Mouse (Mus musculus) hindbrain, postnatal 0 days (tissue): ENCODE results near the gene Eed. TPM values are rescaled to one million over a fixed set of nuclear protein-coding genes. Genes with fewer than 3 reads are reported as not detected.

Experiments used
- ATAC-seq: fragments of 200-750 bp; cut with Nextera tagmentation; 2 replicates; pipeline ENCODE4 v1.8.0; 2017; ENCODE audit warnings: mild to moderate bottlenecking, moderate TSS enrichment, moderate library complexity
- DNase-seq: peaks from one replicate; pipeline ENCODE4 v3.0.0-alpha.2; 2015; ENCODE audit warnings: low spot score
- H3K27ac ChIP-seq: fragments of 300-500 bp; sonication (generic); 2 replicates; pipeline ENCODE4 v1.5.1; 2014; ENCODE audit warnings: mild to moderate bottlenecking
- H3K27me3 ChIP-seq: fragments of 300-500 bp; sonication (generic); 2 replicates; pipeline ENCODE4 v1.6.1; 2014; ENCODE audit warnings: low read length, mixed read lengths; ENCODE audit not compliant: insufficient read depth
- H3K36me3 ChIP-seq: fragments of 300-500 bp; sonication (generic); 2 replicates; pipeline ENCODE4 v1.6.1; 2014; ENCODE audit warnings: low read length, mixed read lengths; ENCODE audit not compliant: insufficient read depth
- H3K4me1 ChIP-seq: fragments of 300-500 bp; sonication (generic); 2 replicates; pipeline ENCODE4 v1.6.1; 2014; ENCODE audit warnings: antibody characterized with exemption, low read length, mixed read lengths; ENCODE audit not compliant: insufficient read depth
- H3K4me2 ChIP-seq: fragments of 300-500 bp; sonication (generic); 2 replicates; pipeline ENCODE4 v1.6.1; 2014; ENCODE audit warnings: low read depth, mild to moderate bottlenecking, low read length, moderate library complexity, mixed read lengths
- H3K4me3 ChIP-seq: fragments of 300-500 bp; sonication (generic); 2 replicates; pipeline ENCODE4 v1.5.1; 2014; ENCODE audit warnings: low read length
- H3K9ac ChIP-seq: fragments of 300-500 bp; sonication (generic); replicated peaks from 2 replicates; pipeline ENCODE4 v1.6.1; 2014; ENCODE audit warnings: mild to moderate bottlenecking, low read length, moderate library complexity, mixed read lengths
- H3K9me3 ChIP-seq: fragments of 300-500 bp; sonication (generic); 2 replicates; pipeline ENCODE4 v1.6.1; 2016; ENCODE audit warnings: low read length, mixed read lengths
- CTCF ChIP-seq: IDR thresholded peaks from 2 replicates; pipeline ENCODE4 v1.5.1; 2016; ENCODE audit warnings: antibody characterized with exemption, control low read depth, low read depth
- WGBS: fragments of 180-500 bp; shearing (Covaris S2); extraction: QIAGEN DNeasy Blood & Tissue Kit; methylation state at CpG from one replicate; pipeline ENCODE4 v1.1.7; 2014; 5-methylcytosine and 5-hydroxymethylcytosine counted together
- polyA plus RNA-seq: library from polyadenylated mRNA; unstranded; fragments of >200 nt; fragmentation: Nextera tagmentation; extraction: Ambion mirVana; gene quantifications from 2 replicates; pipeline ENCODE4 v1.2.1, GENCODE M21; 2015
- total RNA-seq: library from RNA; depleted of rRNA; stranded (reverse); fragments of >200 nt; gene quantifications from 2 replicates; pipeline ENCODE4 v1.2.3, GENCODE M21; 2014

Eed gene
- total and polyA plus RNA-seq, 2 experiments from 2014 or later: 9.5 to 20.6 TPM

DNA sequence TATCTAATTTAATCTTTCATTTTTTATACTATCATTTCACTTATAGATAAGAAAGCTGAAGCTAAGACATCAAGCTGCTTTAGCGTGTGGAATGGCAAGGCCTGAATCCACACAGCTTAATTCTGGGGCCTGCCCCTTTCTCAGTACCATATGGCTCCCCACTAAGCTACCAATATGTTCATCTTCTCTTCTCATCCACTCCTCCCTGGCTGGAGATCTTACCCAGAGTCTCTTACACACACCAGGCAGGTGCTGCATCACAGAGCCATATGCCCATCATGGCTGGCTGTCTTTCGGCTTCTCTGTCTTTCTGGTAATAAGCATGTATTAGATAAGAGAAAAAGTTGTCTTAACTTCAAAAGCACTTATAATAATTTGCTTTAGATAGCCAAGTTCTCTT lies 2.7 kb upstream of the Eed start:
- Histone ChIP-seq H3K27ac (no peak overlapping the region), H3K4me2 (no peak overlapping the region), H3K27me3 (no peaks in the 10 kb centered on the region), H3K4me1 (peaks cover 7% of the 10 kb centered on the region; the same call in 1 of the 2 replicates), H3K36me3 (no peaks in the 10 kb centered on the region), H3K9me3 (no peaks in the 10 kb centered on the region), H3K9ac (no peak overlapping the region), H3K4me3 (no peak overlapping the region)
- DNase-seq (no peak), ATAC-seq (no peak)
- TF ChIP-seq CTCF: no peak
- 78% methylated on average over 2 of the region's 2 CpGs for WGBS

GRCm38 (mm10) chr7:89981557-89981956 lies 774 bp upstream of the Eed start:
- Histone ChIP-seq H3K27me3 (no peaks in the 10 kb centered on the region), H3K4me3 (peak overlapping the region; percentile 68), H3K27ac (peak overlapping the region; percentile 97), H3K4me1 (peaks cover 9% of the 10 kb centered on the region; the same call in 1 of the 2 replicates), H3K9ac (peak overlapping the region; percentile 85), H3K9me3 (no peaks in the 10 kb centered on the region), H3K4me2 (peak overlapping the region; percentile 87), H3K36me3 (no peaks in the 10 kb centered on the region)
- ATAC-seq (peak; percentile 6), DNase-seq (no peak)
- whole genome bisulfite sequencing: 8% methylated on average over 10 of the region's 10 CpGs
- no peak for TF ChIP-seq CTCF

DNA sequence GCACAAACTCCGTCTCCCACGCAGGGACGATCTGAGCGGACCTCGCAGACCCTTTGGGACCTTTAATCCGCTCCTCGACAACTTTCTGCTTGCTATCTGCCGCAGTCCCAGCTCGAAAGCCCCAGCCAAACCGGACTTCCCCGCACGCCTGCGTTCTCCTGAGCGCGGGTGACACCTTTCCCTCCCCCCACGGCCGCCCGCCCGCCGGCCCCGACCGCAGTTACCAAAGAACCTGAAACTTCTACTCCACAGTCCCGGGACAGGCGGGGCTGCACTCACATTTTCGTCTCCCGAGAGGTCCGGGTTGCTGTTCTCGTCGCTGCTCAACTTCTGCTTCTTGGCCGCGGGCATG lies 674 bp downstream of the Eed start:
- Histone ChIP-seq H3K9me3 (no peaks in the 10 kb centered on the region), H3K4me2 (peak overlapping the region; percentile 87), H3K4me1 (peaks cover 9% of the 10 kb centered on the region; the same call in 1 of the 2 replicates), H3K36me3 (0 out of 2 replicates have a peak, but pooled peaks cover 10% of the 10 kb centered on the region), H3K4me3 (peak overlapping the region; percentile 68), H3K9ac (peak overlapping the region; percentile 85), H3K27me3 (no peaks in the 10 kb centered on the region), H3K27ac (peak overlapping the region; percentile 97)
- DNase-seq (no peak), ATAC-seq (no peak)
- WGBS: under 1% methylated on average over 31 of the region's 31 CpGs
- TF ChIP-seq CTCF: no peak

- TF ChIP-seq CTCF: no peak
- DNase-seq: no peak
- H3K4me3 ChIP-seq: peak overlapping the region; percentile 68
- H3K36me3 ChIP-seq: 0 out of 2 replicates have a peak, but pooled peaks cover 10% of the 10 kb centered on the region
- H3K4me2 ChIP-seq: peak overlapping the region; percentile 87
- H3K9me3 ChIP-seq: no peaks in the 10 kb centered on the region
- peaks cover 9% of the 10 kb centered on the region; the same call in 1 of the 2 replicates for H3K4me1 ChIP-seq
- ATAC-seq: no peak
- H3K9ac ChIP-seq: peak overlapping the region; percentile 85
- no peaks in the 10 kb centered on the region for H3K27me3 ChIP-seq
- WGBS: 2% methylated on average over 23 of the region's 23 CpGs
- H3K27ac ChIP-seq: peak overlapping the region; percentile 97
Measured at GRCm38 (mm10) chr7:89979432-89980130, 1.2 kb downstream of the Eed start.

- peaks cover 9% of the 10 kb centered on the region; the same call in 1 of the 2 replicates for H3K4me1 ChIP-seq
- DNase-seq (no peak), ATAC-seq (no peak)
- no peak overlapping the region for H3K4me3 ChIP-seq
- no peak overlapping the region for H3K9ac ChIP-seq
- H3K27me3 ChIP-seq: no peaks in the 10 kb centered on the region
- 96% methylated on average over 7 of the region's 7 CpGs for WGBS
- 0 out of 2 replicates have a peak, but pooled peaks cover 10% of the 10 kb centered on the region for H3K36me3 ChIP-seq
- no peaks in the 10 kb centered on the region for H3K9me3 ChIP-seq
- TF ChIP-seq CTCF: no peak
- H3K4me2 ChIP-seq: no peak overlapping the region
- no peak overlapping the region for H3K27ac ChIP-seq
Measured at GRCm38 (mm10) chr7:89976796-89977195, 4.0 kb downstream of the Eed start.

DNA sequence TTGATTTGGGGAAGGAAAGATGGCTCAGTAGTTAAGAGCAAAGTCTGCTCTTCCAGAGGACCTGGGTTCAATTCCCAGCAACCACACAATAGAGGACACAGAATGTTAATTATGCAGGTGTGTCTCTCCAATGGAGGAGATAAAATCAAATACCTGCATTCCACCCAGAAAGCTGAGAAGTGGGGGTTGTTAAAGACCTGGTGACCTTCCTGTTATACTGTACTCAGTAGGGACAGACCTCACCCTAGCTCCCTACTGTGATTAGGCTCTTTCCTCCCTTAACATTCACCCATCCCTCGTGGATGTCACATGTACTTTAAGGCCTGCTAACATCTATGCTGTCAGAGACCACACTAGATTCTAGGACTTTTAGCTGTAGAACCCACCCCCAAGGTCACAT lies 5.2 kb downstream of the Eed start:
- 0 out of 2 replicates have a peak, but pooled peaks cover 10% of the 10 kb centered on the region for H3K36me3 ChIP-seq
- no peak overlapping the region for H3K4me3 ChIP-seq
- H3K9ac ChIP-seq: no peak overlapping the region
- no peak for ATAC-seq
- TF ChIP-seq CTCF: no peak
- DNase-seq: no peak
- no peak overlapping the region for H3K4me2 ChIP-seq
- peaks cover 9% of the 10 kb centered on the region; the same call in 1 of the 2 replicates for H3K4me1 ChIP-seq
- no peaks in the 10 kb centered on the region for H3K9me3 ChIP-seq
- H3K27ac ChIP-seq: no peak overlapping the region
- WGBS: 93% methylated on average over 1 of the region's 1 CpGs
- no peaks in the 10 kb centered on the region for H3K27me3 ChIP-seq

- peaks cover 11% of the 10 kb centered on the region for H3K36me3 ChIP-seq
- no peaks in the 10 kb centered on the region for H3K27me3 ChIP-seq
- no peak overlapping the region for H3K27ac ChIP-seq
- no peak overlapping the region for H3K9ac ChIP-seq
- ATAC-seq (no peak), DNase-seq (no peak)
- no peak overlapping the region for H3K4me3 ChIP-seq
- no peaks in the 10 kb centered on the region for H3K4me1 ChIP-seq
- 87% methylated on average over 2 of the region's 2 CpGs for WGBS
- TF ChIP-seq CTCF: no peak
- H3K4me2 ChIP-seq: no peak overlapping the region
- no peaks in the 10 kb centered on the region for H3K9me3 ChIP-seq
Measured at GRCm38 (mm10) chr7:89967235-89967634, 13.5 kb downstream of the Eed start.
